Mouse (Mus musculus) lung, adult 2 months (tissue): ENCODE measurements at regions not wholly inside any gene's neighbourhood (a gene's known extent, or its start where the extent isn't known, plus 50 kb on each side); places are given as distances from the start of the nearest gene placed in this dataset.

Source experiments
- CTCF ChIP-seq: fragments of 200-500 bp; IDR thresholded peaks from 2 replicates; pipeline ENCODE4 v1.5.1; 2011; ENCODE audit warnings: mild to moderate bottlenecking, low read length, control low read depth; ENCODE audit not compliant: insufficient read depth
- POLR2A ChIP-seq: fragments of 200-500 bp; IDR thresholded peaks from 2 replicates; pipeline ENCODE4 v1.6.1; 2011; ENCODE audit warnings: low read depth, mild to moderate bottlenecking, control low read depth, low read length, borderline replicate concordance; ENCODE audit errors: extremely low read depth

DNA sequence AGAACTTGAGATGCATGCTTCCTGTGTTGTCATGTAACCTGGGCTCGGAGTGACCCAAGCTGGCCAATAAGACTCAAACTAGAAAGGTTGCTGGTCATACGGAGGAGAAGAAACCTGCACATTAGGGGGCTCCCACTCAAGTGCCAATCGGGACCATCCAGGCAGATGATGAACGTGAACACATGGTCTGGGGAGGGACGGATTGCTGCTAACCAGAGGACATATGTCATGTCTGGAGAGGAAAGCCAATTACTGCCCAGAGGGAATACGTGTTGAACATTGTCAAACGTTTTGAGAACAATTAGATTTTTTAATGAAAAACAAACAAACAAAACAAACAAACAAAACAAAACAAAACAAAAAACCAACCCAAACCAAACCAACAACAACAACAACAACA is 377.7 kb upstream of the Kazn start:
- no peak for TF ChIP-seq CTCF
- TF ChIP-seq POLR2A = no peak
